Comparison of ENCODE assay signal across 24 mouse cellular contexts in the genomic region with DNA sequence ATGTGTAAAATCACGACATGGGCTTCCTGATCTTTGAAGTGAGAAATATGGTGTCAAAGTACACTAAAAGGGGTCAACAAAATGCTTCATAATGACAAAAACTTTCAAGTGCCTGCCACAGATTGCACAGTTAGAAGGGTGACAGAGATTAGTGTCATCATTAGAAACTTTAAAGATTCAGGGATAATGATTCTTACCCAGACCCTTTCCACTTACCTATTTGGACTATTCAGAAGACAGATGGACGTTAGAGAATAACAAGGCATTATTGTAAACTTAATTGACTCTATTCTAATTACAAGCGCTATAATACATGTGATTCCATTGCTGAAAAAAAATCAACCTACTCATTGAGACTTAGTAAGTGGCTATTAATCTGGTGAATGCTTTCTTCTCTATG.
"Had no signal": no experiment of that assay in that cellular context is flagged by ENCODE, and none has a peak within 500 bp of the region (broad histone marks: within the 10 kb centered on the region; RNA-seq: fewer than 3 reads in every experiment).

No protein-coding gene starts in this region.

- ATAC-seq: liver, embryonic 12.5 days; midbrain, embryonic 13.5 days; midbrain, embryonic 16.5 days had no signal

- H3K4me3 ChIP-seq: kidney, embryonic 15.5 days; layer of hippocampus, adult 2 months; limb, embryonic 10.5 days; limb, embryonic 13.5 days; liver, embryonic 12.5 days; liver, embryonic 15.5 days; lung, embryonic 15.5 days; megakaryocyte, embryonic 14.5 days; midbrain, embryonic 10.5 days; midbrain, embryonic 13.5 days; myocyte; neural tube, embryonic 13.5 days had no signal

- H3K9me3 ChIP-seq: kidney, embryonic 15.5 days; limb, embryonic 10.5 days; limb, embryonic 13.5 days; liver, embryonic 12.5 days; liver, embryonic 15.5 days; lung, embryonic 15.5 days; megakaryocyte, embryonic 14.5 days; midbrain, embryonic 10.5 days; midbrain, embryonic 13.5 days; neural tube, embryonic 13.5 days had no signal

- H3K4me2 ChIP-seq: kidney, embryonic 15.5 days; limb, embryonic 13.5 days; liver, embryonic 12.5 days; liver, embryonic 15.5 days; lung, embryonic 15.5 days; midbrain, embryonic 13.5 days; neural tube, embryonic 13.5 days had no signal

- DNase-seq: kidney, adult 11 months; kidney, adult 8-10 months; kidney, postnatal 10 days; kidney, postnatal 4 days; layer of hippocampus, adult 9-11 months; liver; lung, adult 18-20 months; lung, postnatal 10 days; lung, postnatal 36 days; thymus, adult 18-20 months; thymus, postnatal 36 days had no signal

- H3K4me1 ChIP-seq: kidney, embryonic 15.5 days; limb, embryonic 10.5 days; limb, embryonic 13.5 days; liver, embryonic 12.5 days; liver, embryonic 15.5 days; lung, embryonic 15.5 days; megakaryocyte, embryonic 14.5 days; midbrain, embryonic 10.5 days; midbrain, embryonic 13.5 days; neural tube, embryonic 13.5 days had no signal

- H3K36me3 ChIP-seq: kidney, embryonic 15.5 days; limb, embryonic 10.5 days; limb, embryonic 13.5 days; liver, embryonic 12.5 days; liver, embryonic 15.5 days; lung, embryonic 15.5 days; midbrain, embryonic 10.5 days; midbrain, embryonic 13.5 days; neural tube, embryonic 13.5 days had no signal

- H3K27ac ChIP-seq: kidney, embryonic 15.5 days; layer of hippocampus, adult 2 months; limb, embryonic 10.5 days; limb, embryonic 13.5 days; liver, embryonic 12.5 days; liver, embryonic 15.5 days; lung, embryonic 15.5 days; midbrain, embryonic 10.5 days; midbrain, embryonic 13.5 days; neural tube, embryonic 13.5 days had no signal

- H3K9ac ChIP-seq: kidney, embryonic 15.5 days; limb, embryonic 13.5 days; liver, embryonic 12.5 days; liver, embryonic 15.5 days; lung, embryonic 15.5 days; midbrain, embryonic 13.5 days; neural tube, embryonic 13.5 days had no signal

- H3K27me3 ChIP-seq: kidney, embryonic 15.5 days; limb, embryonic 13.5 days; liver, embryonic 12.5 days; liver, embryonic 15.5 days; lung, embryonic 15.5 days; megakaryocyte, embryonic 14.5 days; midbrain, embryonic 13.5 days; neural tube, embryonic 13.5 days had no signal
